Mouse (Mus musculus) CH12.LX (cell line): Measurements from ENCODE around the gene Mcl1. TPM values are rescaled to one million over a fixed set of nuclear protein-coding genes. Genes with fewer than 3 reads are reported as not detected.

Source experiments
- DNase-seq: peaks from one replicate; pipeline ENCODE4 v3.0.0-alpha.2; 2013; ENCODE audit errors: extremely low read depth
- H3K27ac ChIP-seq: 2 replicates; pipeline ENCODE4 v1.5.1; 2012; ENCODE audit warnings: low read depth, mild to moderate bottlenecking, control low read depth, moderate library complexity; ENCODE audit not compliant: insufficient read depth
- H3K27me3 ChIP-seq: replicated peaks from 2 replicates; pipeline ENCODE3; 2012; ENCODE audit warnings: inconsistent platforms
- H3K36me3 ChIP-seq, 2 experiments: replicated peaks in 1 of 2; 2 replicates each; pipeline versions ENCODE3 to v1.6.1; 2012; ENCODE audit warnings: inconsistent platforms in 1 of 2, low read length in 1 of 2, mild to moderate bottlenecking in 1 of 2, mixed read lengths in 1 of 2, moderate library complexity in 1 of 2; ENCODE audit not compliant: control insufficient read depth in 1 of 2, insufficient read depth in 1 of 2
- H3K4me1 ChIP-seq, 2 experiments: 2 replicates each; pipeline ENCODE4 v1.6.1; 2012; ENCODE audit warnings: inconsistent platforms in 1 of 2, moderate library complexity in 1 of 2; ENCODE audit not compliant: insufficient read depth in 2 of 2, control insufficient read depth in 1 of 2
- H3K4me2 ChIP-seq: 2 replicates; pipeline ENCODE4 v1.6.1; 2012; ENCODE audit warnings: low read depth, mild to moderate bottlenecking, control low read depth; ENCODE audit not compliant: poor library complexity, insufficient read depth, severe bottlenecking
- H3K4me3 ChIP-seq, 3 experiments: fragments of 150-350 bp in 1 of 3; sonication (generic) in 1 of 3; replicated peaks in 1 of 3; 2 replicates each; pipeline versions ENCODE3 to v1.5.1; 2011 to 2012; ENCODE audit warnings: low read depth in 2 of 3, low read length in 2 of 3, mild to moderate bottlenecking in 2 of 3, moderate library complexity in 2 of 3, control low read depth in 1 of 3, improper control_type of control experiment in 1 of 3, inconsistent platforms in 1 of 3, mixed read lengths in 1 of 3; ENCODE audit not compliant: poor library complexity in 1 of 3
- H3K79me2 ChIP-seq: replicated peaks from 2 replicates; pipeline ENCODE4 v1.6.1; 2012; ENCODE audit warnings: mild to moderate bottlenecking, moderate library complexity; ENCODE audit not compliant: control insufficient read depth, poor library complexity, insufficient read depth, severe bottlenecking; ENCODE audit errors: extremely low read depth
- H3K9ac ChIP-seq: 2 replicates; pipeline ENCODE4 v1.6.1; 2012; ENCODE audit warnings: low read depth, mild to moderate bottlenecking, control low read depth, moderate library complexity; ENCODE audit not compliant: insufficient read depth
- H3K9me3 ChIP-seq: replicated peaks from 2 replicates; pipeline ENCODE3; 2012; ENCODE audit warnings: low read length, inconsistent platforms, mixed read lengths
- BHLHE40 ChIP-seq: IDR thresholded peaks from 2 replicates; pipeline ENCODE4 v1.6.1; 2011; ENCODE audit warnings: mild to moderate bottlenecking, low read depth, low read length, improper control_type of control experiment
- CHD1 ChIP-seq: IDR thresholded peaks from 2 replicates; pipeline ENCODE4 v1.6.1; 2012; ENCODE audit warnings: low read depth, low read length, improper control_type of control experiment, inconsistent platforms
- CTCF ChIP-seq, 2 experiments: IDR thresholded peaks in 1 of 2; conservative IDR thresholded peaks in 1 of 2; 2 replicates each; pipeline ENCODE4 v1.5.1; 2011 to 2012; ENCODE audit warnings: low read depth in 2 of 2, low read length in 2 of 2, improper control_type of control experiment in 1 of 2, inconsistent platforms in 1 of 2, mild to moderate bottlenecking in 1 of 2, moderate library complexity in 1 of 2
- E2F4 ChIP-seq: IDR thresholded peaks from 2 replicates; pipeline ENCODE4 v1.6.1; 2011; ENCODE audit warnings: low read depth, low read length, improper control_type of control experiment; ENCODE audit not compliant: insufficient replicate concordance
- ELF1 ChIP-seq: IDR thresholded peaks from 2 replicates; pipeline ENCODE4 v1.6.1; 2014; ENCODE audit warnings: low read depth, mild to moderate bottlenecking, inconsistent platforms, low read length, improper control_type of control experiment
- ETS1 ChIP-seq: conservative IDR thresholded peaks from 2 replicates; pipeline ENCODE4 v1.6.1; 2012; ENCODE audit warnings: low read depth, mild to moderate bottlenecking, inconsistent platforms, low read length, improper control_type of control experiment, moderate library complexity
- IRF4 ChIP-seq: IDR thresholded peaks from 2 replicates; pipeline ENCODE4 v1.6.1; 2014; ENCODE audit warnings: low read depth, mild to moderate bottlenecking, inconsistent platforms, low read length, improper control_type of control experiment
- JUN ChIP-seq: IDR thresholded peaks from 2 replicates; pipeline ENCODE4 v1.6.1; 2011; ENCODE audit warnings: low read depth, mild to moderate bottlenecking, low read length, improper control_type of control experiment, moderate library complexity; ENCODE audit not compliant: insufficient read depth
- JUND ChIP-seq: conservative IDR thresholded peaks from 2 replicates; pipeline ENCODE4 v1.6.1; 2011; ENCODE audit warnings: low read depth, low read length, improper control_type of control experiment
- KAT2A ChIP-seq: IDR thresholded peaks from 2 replicates; pipeline ENCODE4 v1.6.1; 2012; ENCODE audit warnings: low read length, improper control_type of control experiment, inconsistent platforms; ENCODE audit not compliant: insufficient replicate concordance
- MAFK ChIP-seq: IDR thresholded peaks from 2 replicates; pipeline ENCODE4 v1.6.1; 2011; ENCODE audit warnings: low read length, improper control_type of control experiment; ENCODE audit not compliant: insufficient replicate concordance
- MAZ ChIP-seq: IDR thresholded peaks from 2 replicates; pipeline ENCODE4 v1.6.1; 2012; ENCODE audit warnings: low read depth, mild to moderate bottlenecking, inconsistent platforms, low read length, improper control_type of control experiment, moderate library complexity
- MEF2A ChIP-seq: IDR thresholded peaks from 2 replicates; pipeline ENCODE4 v1.6.1; 2014; ENCODE audit warnings: low read depth, mild to moderate bottlenecking, inconsistent platforms, low read length, improper control_type of control experiment, borderline replicate concordance
- NELFE ChIP-seq: IDR thresholded peaks from 2 replicates; pipeline ENCODE4 v1.6.1; 2011; ENCODE audit warnings: low read depth, low read length, improper control_type of control experiment
- POLR2A ChIP-seq: IDR thresholded peaks from 2 replicates; pipeline ENCODE4 v1.6.1; 2011; ENCODE audit warnings: low read depth, mild to moderate bottlenecking, improper control_type of control experiment, low read length
- RCOR1 ChIP-seq: conservative IDR thresholded peaks from 2 replicates; pipeline ENCODE4 v1.6.1; 2012; ENCODE audit warnings: low read depth, mild to moderate bottlenecking, inconsistent platforms, low read length, improper control_type of control experiment
- SMC3 ChIP-seq: IDR thresholded peaks from 2 replicates; pipeline ENCODE4 v1.6.1; 2011; ENCODE audit warnings: low read depth, low read length, improper control_type of control experiment
- TCF12 ChIP-seq: IDR thresholded peaks from 2 replicates; pipeline ENCODE4 v1.6.1; 2014; ENCODE audit warnings: low read depth, mild to moderate bottlenecking, inconsistent platforms, low read length, improper control_type of control experiment
- UBTF ChIP-seq: IDR thresholded peaks from 2 replicates; pipeline ENCODE4 v1.6.1; 2012; ENCODE audit warnings: low read depth, mild to moderate bottlenecking, inconsistent platforms, low read length, improper control_type of control experiment, moderate library complexity
- USF1 ChIP-seq: IDR thresholded peaks from 2 replicates; pipeline ENCODE4 v1.6.1; 2014; ENCODE audit warnings: low read depth, mild to moderate bottlenecking, inconsistent platforms, low read length, improper control_type of control experiment
- USF2 ChIP-seq: conservative IDR thresholded peaks from 2 replicates; pipeline ENCODE4 v1.6.1; 2011; ENCODE audit warnings: low read depth, low read length, improper control_type of control experiment
- ZMIZ1 ChIP-seq: IDR thresholded peaks from 2 replicates; pipeline ENCODE4 v1.6.1; 2012; ENCODE audit warnings: low read depth, mild to moderate bottlenecking, inconsistent platforms, low read length, improper control_type of control experiment
- dilution Hi-C: fragments of 300-500 bp; cut with MboI; formaldehyde crosslinking; loops from 2 replicates; pipeline ENCODE4 v1.14.3; 2020; ENCODE audit warnings: low sequenced_read_pairs; ENCODE audit not compliant: extremely low pct_unique_long_range_greater_than_20kb, extremely low pct_ligation_motif_present
- in situ Hi-C: fragments of 300-500 bp; cut with MboI; formaldehyde crosslinking; loops from 3 replicates; pipeline ENCODE4 v1.14.3; 2019; ENCODE audit warnings: low sequenced_read_pairs, low pct_ligation_motif_present, low pct_unique_long_range_greater_than_20kb, mixed read lengths
- polyA plus RNA-seq: library from polyadenylated mRNA; unstranded; fragments of >175 nt; gene quantifications from 2 replicates; pipeline ENCODE4 v1.2.1, GENCODE M21; 2012; ENCODE audit warnings: low read depth; ENCODE audit not compliant: insufficient read length
- total RNA-seq, 2 experiments: library from RNA; depleted of rRNA; stranded (reverse); fragments of 300-350 nt in 1 of 2; fragments of >200 nt in 1 of 2; gene quantifications; 2 replicates each; pipeline ENCODE4 v1.2.3; 2012 to 2014

Gene Mcl1
- total and polyA plus RNA-seq, 3 experiments: 95.9 to 225 (median 188) TPM

GRCm38 (mm10) chr3:95685301-95685700 is 26.7 kb downstream of the Mcl1 start:
- no peak overlapping the region for H3K27ac ChIP-seq

GRCm38 (mm10) chr3:95685701-95686100 is 27.1 kb downstream of the Mcl1 start:
- H3K79me2 ChIP-seq: no peaks in the 10 kb centered on the region
- no peak for DNase-seq
- no peaks in the 10 kb centered on the region for H3K9me3 ChIP-seq
- dilution Hi-C loops: no loop called here
- H3K36me3 ChIP-seq: no peaks in the 10 kb centered on the region
- no peak overlapping the region for H3K4me2 ChIP-seq
- H3K9ac ChIP-seq: no peak overlapping the region
- peaks cover 7 to 33% of the 10 kb centered on the region in 2 experiments for H3K4me1 ChIP-seq
- H3K27me3 ChIP-seq: no peaks in the 10 kb centered on the region
- no peak overlapping the region for H3K27ac ChIP-seq
- in situ Hi-C loops: no loop called here
- no peak overlapping the region for H3K4me3 ChIP-seq
- TF ChIP-seq JUN (no peak), TCF12 (no peak), KAT2A (no peak), MAZ (no peak), POLR2A (no peak), MEF2A (no peak), USF1 (no peak), UBTF (no peak), JUND (no peak), CTCF (conservative IDR thresholded peaks at IDR 0.05 in 1 of 2, IDR thresholded peaks at IDR 0.05 in 1 of 2; ENCODE audit: low read depth in 2 of 2, low read length in 2 of 2) (no peak), MAFK (no peak), ELF1 (no peak), ETS1 (no peak)
- TF ChIP-seq, all 38 proteins: peak for 0

More at GRCm38 (mm10) chr3:95685301-95685700, 26.7 kb downstream of the Mcl1 start:
- no peaks in the 10 kb centered on the region for H3K27me3 ChIP-seq
- peaks cover 3 to 30% of the 10 kb centered on the region in 2 experiments for H3K4me1 ChIP-seq
- no peaks in the 10 kb centered on the region for H3K36me3 ChIP-seq
- no peaks in the 10 kb centered on the region for H3K79me2 ChIP-seq
- in situ Hi-C loops: no loop called here
- dilution Hi-C loops: no loop called here
- H3K9ac ChIP-seq: no peak overlapping the region
- no peak overlapping the region for H3K4me3 ChIP-seq
- H3K4me2 ChIP-seq: no peak overlapping the region
- no peak for TF ChIP-seq CHD1
- no peak for TF ChIP-seq KAT2A
- no peak for TF ChIP-seq MAFK
- no peak for TF ChIP-seq BHLHE40
- TF ChIP-seq USF2: no peak
- no peak for TF ChIP-seq RCOR1
- no peak for TF ChIP-seq E2F4
- TF ChIP-seq TCF12: no peak
- TF ChIP-seq ETS1: no peak
- no peak for TF ChIP-seq POLR2A
- TF ChIP-seq ZMIZ1: no peak
- no peak for TF ChIP-seq CTCF (conservative IDR thresholded peaks at IDR 0.05 in 1 of 2, IDR thresholded peaks at IDR 0.05 in 1 of 2; ENCODE audit: low read depth in 2 of 2, low read length in 2 of 2)
- no peak for TF ChIP-seq JUND
- TF ChIP-seq SMC3: no peak
- TF ChIP-seq IRF4: no peak
- TF ChIP-seq NELFE: no peak
- DNase-seq: no peak
- H3K9me3 ChIP-seq: no peaks in the 10 kb centered on the region
